In the genomic region with DNA sequence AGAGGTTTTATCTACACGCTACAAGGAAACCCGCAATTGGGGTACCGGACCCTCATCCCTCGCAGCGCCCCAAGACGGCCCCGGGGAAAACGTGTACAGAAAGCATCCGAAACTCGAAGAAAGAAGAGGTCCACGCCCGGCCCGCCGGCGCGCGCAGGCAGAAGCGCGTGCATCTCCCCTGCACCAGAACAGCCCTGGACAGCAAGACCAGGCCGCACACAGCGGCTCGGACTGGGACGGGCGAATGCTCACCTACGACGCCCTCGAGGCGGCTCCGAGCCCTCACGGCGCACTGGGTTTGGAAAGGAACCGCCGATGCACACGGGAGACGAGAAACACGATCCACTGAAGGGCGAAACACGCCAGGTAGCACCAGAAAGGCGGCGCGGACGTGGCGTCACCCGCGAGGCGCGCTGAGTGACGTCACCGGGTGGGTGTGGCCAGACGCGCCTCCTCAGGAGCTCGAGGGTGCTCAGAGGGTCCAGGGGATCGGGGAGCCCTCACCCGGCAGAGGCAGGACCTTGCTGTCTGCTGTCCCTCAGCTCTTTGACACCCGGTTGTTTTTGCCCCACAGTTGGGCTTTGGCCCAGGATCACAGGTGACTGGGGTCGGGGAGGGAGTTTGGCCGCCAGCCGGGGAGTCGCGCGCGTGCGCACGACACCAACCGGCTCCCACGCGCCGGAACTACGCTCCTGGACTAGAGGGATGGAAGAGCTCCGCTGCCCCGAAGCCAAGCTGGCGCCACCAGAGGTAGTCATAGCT, we compare ENCODE assay signal across 8 mouse cellular contexts. TPM values are rescaled to one million over a fixed set of nuclear protein-coding genes. Genes with fewer than 3 reads are reported as not detected.
A peak's percentile ranks its signal among the peaks of the same experiment; 100 is the strongest.
DNase-seq lines count a peak whose midpoint lies in the region; ATAC-seq lines count a peak whose summit lies in the region.

A gene (minus strand): TSS at position 425 of the 762 bp plus-strand sequence.
A gene (plus strand): TSS at position 439 of the 762 bp plus-strand sequence.

- no peaks in the 10 kb centered on the region for H3K4me1 ChIP-seq in brown adipose tissue, adult 24 weeks (ENCODE audit: control insufficient read depth, insufficient read depth, insufficient read length, low read length)
- H3K4me1 ChIP-seq in heart, embryonic 14.5 days (ENCODE audit: control insufficient read depth in 2 of 2, insufficient read depth in 2 of 2, low read length in 2 of 2) = peaks cover 0 to 17% of the 10 kb centered on the region in 2 experiments; a peak in 2 of 4 replicates
- peaks cover 28% of the 10 kb centered on the region for H3K4me1 ChIP-seq in liver, embryonic 13.5 days (replicated peaks)
- H3K4me1 ChIP-seq in stomach, embryonic 16.5 days (ENCODE audit: control insufficient read depth, insufficient read depth, low read length) = peaks cover 15% of the 10 kb centered on the region

- H3K9me3 ChIP-seq in heart, embryonic 14.5 days (ENCODE audit: control insufficient read depth, low read length) = no peaks in the 10 kb centered on the region
- no peaks in the 10 kb centered on the region for H3K9me3 ChIP-seq in liver, embryonic 13.5 days (replicated peaks)
- H3K9me3 ChIP-seq in stomach, embryonic 16.5 days (replicated peaks; ENCODE audit: control insufficient read depth, low read length) = no peaks in the 10 kb centered on the region

- DNase-seq in CD4-positive, CD25-positive, alpha-beta regulatory T cell, adult 2 months (ENCODE audit: low read depth, low spot score) = peak; percentile 97
- DNase-seq in fibroblast of lung, adult 2 months (ENCODE audit: low read depth) = peak; percentile 76
- peak; percentile 96 for DNase-seq in kidney, postnatal 14 days
- peak; percentile 89 for DNase-seq in liver, embryonic 13.5 days
- DNase-seq in neural tube, embryonic 10.5 days (ENCODE audit: extremely low spot score, low spot score) = peak; percentile 98

- H3K27me3 ChIP-seq in heart, embryonic 14.5 days (ENCODE audit: control insufficient read depth, insufficient read depth, low read length) = no peaks in the 10 kb centered on the region
- no peaks in the 10 kb centered on the region for H3K27me3 ChIP-seq in liver, embryonic 13.5 days
- H3K27me3 ChIP-seq in stomach, embryonic 16.5 days (ENCODE audit: control insufficient read depth, insufficient read depth, low read length) = no peaks in the 10 kb centered on the region

- H3K4me3 ChIP-seq in brown adipose tissue, adult 24 weeks (ENCODE audit: insufficient read depth, low read depth, low read length) = peak within 1 kb of the TSS; percentile 91
- peak within 1 kb of the TSS; percentile 60 to 71 for H3K4me3 ChIP-seq in heart, embryonic 14.5 days (ENCODE audit: control insufficient read depth in 1 of 2, insufficient read depth in 1 of 2, low read depth in 1 of 2, low read length in 2 of 2)
- peak within 1 kb of the TSS; percentile 80 for H3K4me3 ChIP-seq in liver, embryonic 13.5 days (replicated peaks)
- H3K4me3 ChIP-seq in stomach, embryonic 16.5 days (replicated peaks; ENCODE audit: low read length) = peak within 1 kb of the TSS; percentile 86

- H3K9ac ChIP-seq in heart, embryonic 14.5 days (ENCODE audit: low read length) = peak within 1 kb of the TSS; percentile 83
- H3K9ac ChIP-seq in liver, embryonic 13.5 days = peak within 1 kb of the TSS; percentile 80
- H3K9ac ChIP-seq in stomach, embryonic 16.5 days (ENCODE audit: low read length) = peak within 1 kb of the TSS; percentile 88

- ATAC-seq in heart, embryonic 14.5 days (ENCODE audit: insufficient number of reproducible peaks, insufficient read depth, low FRiP score, low read depth) = peak; percentile 91
- ATAC-seq in liver, embryonic 13.5 days (ENCODE audit: low read depth) = peak; percentile 92
- ATAC-seq in stomach, embryonic 16.5 days (ENCODE audit: insufficient read depth, low FRiP score) = peak; percentile 96

- peak within 1 kb of the TSS; percentile 84 for H3K27ac ChIP-seq in brown adipose tissue, adult 24 weeks (replicated peaks; ENCODE audit: low read depth, low read length)
- peak within 1 kb of the TSS; percentile 35 to 61 for H3K27ac ChIP-seq in heart, embryonic 14.5 days (replicated peaks in 1 of 2; ENCODE audit: control insufficient read depth in 1 of 2, insufficient read depth in 1 of 2, low read depth in 2 of 2, low read length in 2 of 2)
- H3K27ac ChIP-seq in liver, embryonic 13.5 days = peak within 1 kb of the TSS; percentile 40
- peak within 1 kb of the TSS; percentile 65 for H3K27ac ChIP-seq in stomach, embryonic 16.5 days (ENCODE audit: low read length)

- under 1% methylated on average over 72 of the region's 72 CpGs for WGBS in heart, embryonic 14.5 days
- WGBS in liver, embryonic 13.5 days (ENCODE audit: insufficient replicate concordance) = under 1% methylated on average over 72 of the region's 72 CpGs
- under 1% methylated on average over 72 of the region's 72 CpGs for WGBS in stomach, embryonic 16.5 days

- H3K36me3 ChIP-seq in heart, embryonic 14.5 days (ENCODE audit: control insufficient read depth, insufficient read depth, low read length) = peaks cover 59% of the 10 kb centered on the region
- H3K36me3 ChIP-seq in liver, embryonic 13.5 days = peaks cover 46% of the 10 kb centered on the region
- peaks cover 19% of the 10 kb centered on the region; the same call in 1 of the 2 replicates for H3K36me3 ChIP-seq in stomach, embryonic 16.5 days (ENCODE audit: control insufficient read depth, insufficient read depth, low read length)

- peak within 1 kb of the TSS; percentile 86 for H3K4me2 ChIP-seq in heart, embryonic 14.5 days (ENCODE audit: low read length)
- H3K4me2 ChIP-seq in liver, embryonic 13.5 days = peak within 1 kb of the TSS; percentile 92
- peak within 1 kb of the TSS; percentile 87 for H3K4me2 ChIP-seq in stomach, embryonic 16.5 days (ENCODE audit: low read depth, low read length)

RNA-seq across cellular contexts. Expression of the first gene that starts in this region (rescaled TPM):
- 9.1 and 9.6 TPM in 2 replicates for polyA plus RNA-seq in brown adipose tissue, adult 24 weeks (2012; ENCODE audit: insufficient read depth, insufficient read length, missing spikeins)
- polyA plus RNA-seq in heart, embryonic 14.5 days (2014; fragmentation: Nextera tagmentation; extraction: Ambion mirVana) = 36.6 and 39.2 TPM in 2 replicates
- polyA plus RNA-seq in liver, embryonic 13.5 days (2015; fragmentation: Nextera tagmentation; extraction: Ambion mirVana) = 14.8 and 15.7 TPM in 2 replicates
- 36.0 and 36.2 TPM in 2 replicates for polyA plus RNA-seq in stomach, embryonic 16.5 days (2015; fragmentation: Nextera tagmentation; extraction: Ambion mirVana)

RNA-seq across cellular contexts. Expression of the second gene that starts in this region (rescaled TPM):
- polyA plus RNA-seq in brown adipose tissue, adult 24 weeks (2012; ENCODE audit: insufficient read depth, insufficient read length, missing spikeins) = 6.3 and 6.6 TPM in 2 replicates
- polyA plus RNA-seq in heart, embryonic 14.5 days (2014; fragmentation: Nextera tagmentation; extraction: Ambion mirVana) = 11.2 and 12.1 TPM in 2 replicates
- polyA plus RNA-seq in liver, embryonic 13.5 days (2015; fragmentation: Nextera tagmentation; extraction: Ambion mirVana) = 5.9 and 8.0 TPM in 2 replicates
- polyA plus RNA-seq in stomach, embryonic 16.5 days (2015; fragmentation: Nextera tagmentation; extraction: Ambion mirVana) = 12.1 and 13.0 TPM in 2 replicates

Comparison
In these comparisons a context has a peak if more than half of its experiments do, and no peak if none do; other contexts are left out.
1. Peak in every context shown above with its lines: DNase-seq, ATAC-seq, H3K4me3 ChIP-seq and H3K27ac ChIP-seq.